Mouse (Mus musculus) heart, postnatal 0 days (tissue): ENCODE results near the gene Mdga1. TPM values are rescaled to one million over a fixed set of nuclear protein-coding genes. Genes with fewer than 3 reads are reported as not detected.
A peak's percentile ranks its signal among the peaks of the same experiment; 100 is the strongest.

Experiments
- ATAC-seq: fragments of 200-750 bp; cut with Nextera tagmentation; 2 replicates; pipeline ENCODE4 v1.8.0; 2017; ENCODE audit warnings: low read depth, moderate number of reproducible peaks, moderate library complexity; ENCODE audit not compliant: insufficient read depth
- DNase-seq: peaks from one replicate; pipeline ENCODE4 v3.0.0-alpha.2; 2016; ENCODE audit warnings: low spot score
- H3K27ac ChIP-seq: fragments of 300-500 bp; sonication (generic); 2 replicates; pipeline ENCODE4 v1.5.1; 2014; ENCODE audit warnings: low read depth, mild to moderate bottlenecking
- H3K27me3 ChIP-seq: fragments of 300-500 bp; sonication (generic); 2 replicates; pipeline ENCODE4 v1.6.1; 2014; ENCODE audit warnings: low read length, mixed read lengths; ENCODE audit not compliant: control insufficient read depth, insufficient read depth
- H3K36me3 ChIP-seq: fragments of 300-500 bp; sonication (generic); replicated peaks from 2 replicates; pipeline ENCODE4 v1.6.1; 2014; ENCODE audit warnings: low read length, mixed read lengths; ENCODE audit not compliant: control insufficient read depth, insufficient read depth
- H3K4me1 ChIP-seq: fragments of 300-500 bp; sonication (generic); 2 replicates; pipeline ENCODE4 v1.6.1; 2014; ENCODE audit warnings: antibody characterized with exemption; ENCODE audit not compliant: control insufficient read depth, insufficient read depth
- H3K4me2 ChIP-seq: fragments of 300-500 bp; sonication (generic); 2 replicates; pipeline ENCODE4 v1.6.1; 2014; ENCODE audit warnings: low read depth, mild to moderate bottlenecking, low read length, moderate library complexity
- H3K4me3 ChIP-seq: fragments of 300-500 bp; sonication (generic); 2 replicates; pipeline ENCODE4 v1.5.1; 2014; ENCODE audit warnings: low read depth, low read length
- H3K9ac ChIP-seq: fragments of 300-500 bp; sonication (generic); replicated peaks from 2 replicates; pipeline ENCODE4 v1.6.1; 2014; ENCODE audit warnings: low read depth, low read length, mixed read lengths
- H3K9me3 ChIP-seq: fragments of 300-500 bp; sonication (generic); replicated peaks from 2 replicates; pipeline ENCODE4 v1.6.1; 2016; ENCODE audit warnings: low read length; ENCODE audit not compliant: control insufficient read depth
- CTCF ChIP-seq: IDR thresholded peaks from 2 replicates; pipeline ENCODE4 v1.5.1; 2016; ENCODE audit warnings: antibody characterized with exemption, control low read depth, low read depth
- EP300 ChIP-seq: IDR thresholded peaks from 2 replicates; pipeline ENCODE4 v1.6.1; 2016; ENCODE audit warnings: antibody characterized with exemption, low read depth
- WGBS: fragments of 180-500 bp; shearing (Covaris S2); extraction: QIAGEN DNeasy Blood & Tissue Kit; methylation state at CpG from one replicate; pipeline ENCODE4 v1.1.7; 2014; 5-methylcytosine and 5-hydroxymethylcytosine counted together
- polyA plus RNA-seq: library from polyadenylated mRNA; unstranded; fragments of >200 nt; fragmentation: Nextera tagmentation; extraction: Ambion mirVana; gene quantifications from 2 replicates; pipeline ENCODE4 v1.2.1, GENCODE M21; 2015
- total RNA-seq: library from RNA; depleted of rRNA; stranded (reverse); fragments of >200 nt; gene quantifications from 2 replicates; pipeline ENCODE4 v1.2.3, GENCODE M21; 2014; ENCODE audit warnings: low replicate concordance

Mdga1 gene
- total and polyA plus RNA-seq, 2 experiments from 2014 or later, result 4.9 to 9.5 TPM

DNA sequence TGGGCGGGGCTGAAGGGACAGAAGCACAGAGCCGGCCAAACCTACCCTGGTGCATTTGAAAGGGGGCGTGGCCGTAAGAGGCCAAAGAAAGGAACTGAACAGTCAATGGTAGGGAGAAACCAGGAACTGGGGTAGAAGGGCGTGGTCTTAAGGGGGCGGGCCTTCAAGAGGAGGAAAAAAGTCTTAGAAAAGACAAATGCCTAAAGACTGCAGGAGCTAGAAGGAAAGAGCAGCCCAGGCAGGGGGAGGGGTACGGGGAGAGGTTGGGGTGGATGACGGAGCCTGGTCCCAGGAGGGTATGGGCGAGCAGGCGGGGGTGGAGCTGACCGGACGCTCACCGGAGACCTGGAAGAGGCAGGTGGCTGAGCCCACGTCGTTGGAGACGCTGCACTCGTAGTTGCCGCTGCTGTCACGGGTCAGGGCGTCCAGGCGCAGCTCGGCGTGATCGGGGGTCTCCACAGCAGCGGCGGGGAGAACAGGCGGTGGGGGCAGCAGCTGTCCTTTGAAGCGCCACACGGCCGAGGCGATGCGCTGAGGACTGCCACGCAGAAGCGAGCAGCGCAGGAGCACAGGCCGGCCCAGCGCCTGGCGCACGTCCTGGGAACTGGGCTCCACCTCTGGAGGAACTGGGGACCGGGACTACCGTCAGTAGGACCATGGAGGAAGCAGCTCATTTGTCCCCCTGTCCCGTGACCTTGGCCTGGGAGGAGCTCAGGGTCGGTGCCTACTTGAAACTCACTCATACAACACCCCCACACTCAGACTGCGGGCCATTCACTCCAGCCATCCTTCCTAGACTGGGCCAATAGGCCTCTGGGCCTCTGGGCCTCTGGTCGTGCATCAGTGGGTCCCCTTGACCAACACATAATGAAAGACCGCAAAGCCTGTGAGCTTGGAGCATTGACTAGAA lies 127.9 kb downstream of the Mdga1 start:
- Histone ChIP-seq H3K9me3 (no peaks in the 10 kb centered on the region), H3K4me1 (0 out of 2 replicates have a peak, but pooled peaks cover 12% of the 10 kb centered on the region), H3K4me2 (peak overlapping the region; percentile 76), H3K9ac (peak overlapping the region; percentile 50), H3K36me3 (no peaks in the 10 kb centered on the region), H3K27ac (no peak overlapping the region), H3K4me3 (peak overlapping the region; percentile 44), H3K27me3 (no peaks in the 10 kb centered on the region)
- TF ChIP-seq EP300 (no peak), CTCF (no peak)
- WGBS, result 8% methylated on average over 46 of the region's 46 CpGs
- DNase-seq (peak; percentile 39), ATAC-seq (peak; percentile 28)

- Histone ChIP-seq H3K27ac (no peak overlapping the region), H3K27me3 (no peaks in the 10 kb centered on the region), H3K4me2 (no peak overlapping the region), H3K4me1 (0 out of 2 replicates have a peak, but pooled peaks cover 6% of the 10 kb centered on the region), H3K36me3 (no peaks in the 10 kb centered on the region), H3K9me3 (no peaks in the 10 kb centered on the region), H3K9ac (no peak overlapping the region), H3K4me3 (no peak overlapping the region)
- DNase-seq (no peak), ATAC-seq (no peak)
- TF ChIP-seq CTCF (no peak), EP300 (no peak)
- 46% methylated on average over 3 of the region's 3 CpGs for WGBS
Measured at GRCm38 (mm10) chr17:29838029-29838428, 131.9 kb downstream of the Mdga1 start.

DNA sequence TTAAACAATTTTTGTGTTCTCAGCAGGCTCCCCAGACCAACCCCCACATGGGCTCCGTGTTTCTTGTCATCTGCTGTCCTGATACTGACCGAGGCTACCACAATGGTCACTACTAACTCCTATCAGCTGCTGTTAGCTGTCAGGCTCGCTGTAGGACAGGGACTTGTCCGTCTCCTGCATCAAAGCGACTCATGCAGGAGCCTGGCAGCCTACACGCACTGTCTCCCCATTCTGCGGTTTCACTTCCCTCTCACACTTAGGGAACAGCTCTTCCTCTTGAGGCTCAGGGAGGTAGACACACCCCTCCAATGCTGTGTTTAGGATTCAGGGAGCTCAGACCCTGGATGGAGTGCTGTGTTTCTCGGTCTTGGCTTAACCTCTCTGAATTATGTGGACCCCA lies 132.4 kb downstream of the Mdga1 start:
- no peak overlapping the region for H3K4me3 ChIP-seq
- H3K27ac ChIP-seq, result no peak overlapping the region
- TF ChIP-seq CTCF (no peak), EP300 (no peak)
- no peaks in the 10 kb centered on the region for H3K9me3 ChIP-seq
- no peak overlapping the region for H3K9ac ChIP-seq
- ATAC-seq, result no peak
- no peaks in the 10 kb centered on the region for H3K27me3 ChIP-seq
- no peaks in the 10 kb centered on the region for H3K36me3 ChIP-seq
- WGBS, result 57% methylated on average over 8 of the region's 8 CpGs
- 0 out of 2 replicates have a peak, but pooled peaks cover 6% of the 10 kb centered on the region for H3K4me1 ChIP-seq
- H3K4me2 ChIP-seq, result no peak overlapping the region
- DNase-seq, result no peak

- no peaks in the 10 kb centered on the region for H3K27me3 ChIP-seq
- no peak overlapping the region for H3K4me2 ChIP-seq
- 72% methylated on average over 7 of the region's 7 CpGs for WGBS
- H3K36me3 ChIP-seq, result no peaks in the 10 kb centered on the region
- no peak overlapping the region for H3K4me3 ChIP-seq
- H3K27ac ChIP-seq, result no peak overlapping the region
- no peak overlapping the region for H3K9ac ChIP-seq
- ATAC-seq, result no peak
- TF ChIP-seq EP300, result no peak
- no peak for TF ChIP-seq CTCF
- H3K4me1 ChIP-seq, result no peaks in the 10 kb centered on the region
- no peaks in the 10 kb centered on the region for H3K9me3 ChIP-seq
- no peak for DNase-seq
Measured at GRCm38 (mm10) chr17:29834768-29835167, 135.1 kb downstream of the Mdga1 start.

GRCm38 (mm10) chr17:29834333-29834732 lies 135.6 kb downstream of the Mdga1 start:
- no peak overlapping the region for H3K4me3 ChIP-seq
- no peak overlapping the region for H3K27ac ChIP-seq
- no peak overlapping the region for H3K9ac ChIP-seq
- no peak for DNase-seq
- ATAC-seq, result no peak
- no peaks in the 10 kb centered on the region for H3K4me1 ChIP-seq
- 82% methylated on average over 9 of the region's 9 CpGs for WGBS
- TF ChIP-seq CTCF (no peak), EP300 (no peak)
- H3K36me3 ChIP-seq, result no peaks in the 10 kb centered on the region
- H3K4me2 ChIP-seq, result no peak overlapping the region
- no peaks in the 10 kb centered on the region for H3K27me3 ChIP-seq
- H3K9me3 ChIP-seq, result no peaks in the 10 kb centered on the region

- Histone ChIP-seq H3K27ac (no peak overlapping the region), H3K4me3 (no peak overlapping the region), H3K9ac (no peak overlapping the region), H3K4me1 (no peaks in the 10 kb centered on the region), H3K9me3 (no peaks in the 10 kb centered on the region), H3K4me2 (no peak overlapping the region), H3K27me3 (no peaks in the 10 kb centered on the region), H3K36me3 (no peaks in the 10 kb centered on the region)
- DNase-seq (no peak), ATAC-seq (no peak)
- 76% methylated on average over 11 of the region's 11 CpGs for WGBS
- TF ChIP-seq CTCF, result no peak
- no peak for TF ChIP-seq EP300
Measured at GRCm38 (mm10) chr17:29831696-29832095, 138.2 kb downstream of the Mdga1 start.
